Mouse (Mus musculus) hindbrain, embryonic 10.5 days (tissue): ENCODE measurements around the gene Pdzd3. TPM values are rescaled to one million over a fixed set of nuclear protein-coding genes. Genes with fewer than 3 reads are reported as not detected.
"Not testable (repeated sequence)": the region's sequence is repeated elsewhere in the genome, so short reads cannot be mapped to it uniquely, and the experiment has no call there.

Source experiments
- DNase-seq: peaks from one replicate; pipeline ENCODE4 v3.0.0-alpha.2; 2017; ENCODE audit warnings: low spot score
- H3K27ac ChIP-seq: fragments of 300-500 bp; sonication (generic); 2 replicates; pipeline ENCODE4 v1.5.1; 2016; ENCODE audit warnings: mild to moderate bottlenecking, moderate library complexity
- H3K27me3 ChIP-seq: fragments of 300-500 bp; sonication (generic); 2 replicates; pipeline ENCODE4 v1.6.1; 2016; ENCODE audit warnings: mild to moderate bottlenecking; ENCODE audit not compliant: poor library complexity, insufficient read depth, severe bottlenecking
- H3K36me3 ChIP-seq: fragments of 300-500 bp; sonication (generic); 2 replicates; pipeline ENCODE4 v1.6.1; 2016; ENCODE audit warnings: mild to moderate bottlenecking, moderate library complexity
- H3K4me1 ChIP-seq: fragments of 300-500 bp; sonication (generic); replicated peaks from 2 replicates; pipeline ENCODE4 v1.6.1; 2016; ENCODE audit warnings: mild to moderate bottlenecking
- H3K4me3 ChIP-seq: fragments of 300-500 bp; sonication (generic); 2 replicates; pipeline ENCODE4 v1.5.1; 2016; ENCODE audit warnings: mild to moderate bottlenecking, moderate library complexity
- H3K9me3 ChIP-seq: fragments of 300-500 bp; sonication (generic); 2 replicates; pipeline ENCODE4 v1.6.1; 2016; ENCODE audit warnings: mild to moderate bottlenecking, moderate library complexity
- WGBS: fragments of 180-500 bp; shearing (Covaris S2); methylation state at CpG from one replicate; pipeline ENCODE4 v1.1.7; 2016; 5-methylcytosine and 5-hydroxymethylcytosine counted together
- polyA plus RNA-seq: library from polyadenylated mRNA; unstranded; fragments of >200 nt; fragmentation: Nextera tagmentation; extraction: Ambion mirVana; gene quantifications from 2 replicates; pipeline ENCODE4 v1.2.1, GENCODE M21; 2016

The Pdzd3 gene
- 0.14 TPM in 1 of 2 replicates, not detected in the other for polyA plus RNA-seq

DNA sequence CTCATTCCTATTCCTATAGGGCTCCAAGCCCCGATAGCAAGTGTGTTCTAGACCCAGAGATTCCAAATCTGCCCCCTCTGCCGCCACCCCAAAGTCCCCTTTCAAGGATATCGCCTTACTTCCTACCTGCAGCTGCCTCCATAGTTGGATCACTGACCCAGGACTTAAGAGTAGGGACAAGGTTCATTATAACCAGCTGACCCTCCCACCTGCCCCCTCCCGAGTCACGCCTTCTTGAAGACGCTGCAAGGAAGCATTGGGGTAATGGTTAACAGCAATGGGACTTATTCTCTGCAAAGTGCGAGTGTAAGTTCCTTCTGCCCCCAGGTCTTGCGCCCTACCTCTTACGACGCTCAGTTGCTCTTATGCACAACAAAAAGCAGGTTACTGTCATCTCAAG, at the start of gene Pdzd3:
Pdzd3 (minus strand) TSS at position 158 of the 400 bp plus-strand sequence.
- H3K27ac ChIP-seq = peak within 1 kb of the TSS; percentile 18; the same call in 1 of the 2 replicates
- H3K36me3 ChIP-seq = no peaks in the 10 kb centered on the region
- WGBS = 78% methylated on average over 10 of the region's 10 CpGs
- H3K4me3 ChIP-seq = no peak within 1 kb of the TSS
- H3K9me3 ChIP-seq = no peaks in the 10 kb centered on the region
- peaks cover 16% of the 10 kb centered on the region; the same call in 1 of the 2 replicates for H3K27me3 ChIP-seq
- peaks cover 56% of the 10 kb centered on the region for H3K4me1 ChIP-seq
- no peak for DNase-seq

DNA sequence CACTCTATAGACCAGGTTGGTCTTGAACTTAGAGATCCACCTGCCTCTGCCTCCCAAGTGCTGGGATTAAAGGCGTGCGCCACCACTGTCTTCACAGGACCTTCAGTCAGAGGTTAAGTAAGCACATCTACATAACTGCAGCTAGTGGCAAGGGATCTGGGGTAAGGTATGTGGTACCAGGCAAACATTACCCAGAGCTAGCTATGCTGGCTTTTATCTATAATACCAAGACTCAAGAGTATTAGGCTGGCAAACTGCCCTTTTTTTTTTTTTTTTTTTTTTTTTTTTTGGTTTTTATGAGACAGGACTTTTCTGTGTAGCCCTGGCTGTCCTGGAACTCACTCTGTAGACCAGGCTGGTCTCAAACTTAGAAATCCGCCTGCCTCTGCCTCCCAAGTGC, 48.7 kb upstream of the Pdzd3 start:
- H3K4me1 ChIP-seq = peaks cover 17% of the 10 kb centered on the region
- not testable (repeated sequence) for DNase-seq, H3K4me3 ChIP-seq, H3K27me3 ChIP-seq, H3K9me3 ChIP-seq, H3K27ac ChIP-seq
- H3K36me3 ChIP-seq = peaks cover 80% of the 10 kb centered on the region
- 94% methylated on average over 3 of the region's 3 CpGs for WGBS

DNA sequence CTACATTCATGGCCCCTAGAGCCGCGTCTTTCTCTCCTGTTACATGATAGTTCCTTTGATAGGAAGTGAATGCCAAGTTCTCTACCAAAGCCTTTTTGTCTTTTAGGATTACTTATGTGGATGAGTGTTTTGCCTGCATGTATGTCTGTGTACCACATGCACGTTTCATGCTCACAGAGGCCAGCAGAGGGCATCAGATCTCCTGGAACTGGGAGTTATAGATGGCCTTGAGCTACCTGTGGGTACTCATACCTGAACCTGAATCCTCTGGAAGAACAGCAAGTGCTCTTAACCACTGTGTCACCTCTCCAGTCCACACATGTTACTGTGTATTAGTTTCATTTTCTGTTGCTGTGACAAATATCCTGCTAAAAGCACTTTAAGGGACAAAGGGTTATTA, 41.2 kb upstream of the Pdzd3 start:
- peaks cover 19% of the 10 kb centered on the region for H3K4me1 ChIP-seq
- peak; percentile 37 for DNase-seq
- H3K9me3 ChIP-seq = peaks cover 2% of the 10 kb centered on the region; the same call in 1 of the 2 replicates
- no peak overlapping the region for H3K27ac ChIP-seq
- peaks cover 31% of the 10 kb centered on the region for H3K27me3 ChIP-seq
- H3K4me3 ChIP-seq = no peak overlapping the region
- peaks cover 76% of the 10 kb centered on the region for H3K36me3 ChIP-seq
- 75% methylated on average over 3 of the region's 3 CpGs for WGBS

DNA sequence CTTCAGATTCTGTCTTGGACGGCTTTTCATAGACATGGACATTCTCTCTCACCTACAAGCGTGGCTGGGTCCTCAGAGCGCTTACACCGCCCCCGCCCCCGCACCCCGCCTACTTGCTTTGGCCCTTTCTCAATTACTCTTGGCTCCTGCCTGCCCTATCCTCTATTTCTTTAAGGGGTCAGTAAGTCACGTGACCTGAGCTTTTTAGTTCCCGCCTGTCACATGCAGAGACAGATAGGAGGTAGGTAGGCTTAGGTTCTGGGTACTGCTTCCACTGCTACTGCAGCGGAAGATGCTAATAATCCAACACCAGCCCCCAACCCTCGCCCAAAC, 37.7 kb upstream of the Pdzd3 start:
- WGBS = 6% methylated on average over 11 of the region's 11 CpGs
- peaks cover 55% of the 10 kb centered on the region for H3K27me3 ChIP-seq
- DNase-seq = peak; percentile 29
- peaks cover 42% of the 10 kb centered on the region for H3K36me3 ChIP-seq
- H3K4me1 ChIP-seq = peaks cover 35% of the 10 kb centered on the region
- H3K27ac ChIP-seq = peak overlapping the region; percentile 87; the same call in 1 of the 2 replicates
- H3K9me3 ChIP-seq = peaks cover 2% of the 10 kb centered on the region; the same call in 1 of the 2 replicates
- H3K4me3 ChIP-seq = peak overlapping the region; percentile 78

DNA sequence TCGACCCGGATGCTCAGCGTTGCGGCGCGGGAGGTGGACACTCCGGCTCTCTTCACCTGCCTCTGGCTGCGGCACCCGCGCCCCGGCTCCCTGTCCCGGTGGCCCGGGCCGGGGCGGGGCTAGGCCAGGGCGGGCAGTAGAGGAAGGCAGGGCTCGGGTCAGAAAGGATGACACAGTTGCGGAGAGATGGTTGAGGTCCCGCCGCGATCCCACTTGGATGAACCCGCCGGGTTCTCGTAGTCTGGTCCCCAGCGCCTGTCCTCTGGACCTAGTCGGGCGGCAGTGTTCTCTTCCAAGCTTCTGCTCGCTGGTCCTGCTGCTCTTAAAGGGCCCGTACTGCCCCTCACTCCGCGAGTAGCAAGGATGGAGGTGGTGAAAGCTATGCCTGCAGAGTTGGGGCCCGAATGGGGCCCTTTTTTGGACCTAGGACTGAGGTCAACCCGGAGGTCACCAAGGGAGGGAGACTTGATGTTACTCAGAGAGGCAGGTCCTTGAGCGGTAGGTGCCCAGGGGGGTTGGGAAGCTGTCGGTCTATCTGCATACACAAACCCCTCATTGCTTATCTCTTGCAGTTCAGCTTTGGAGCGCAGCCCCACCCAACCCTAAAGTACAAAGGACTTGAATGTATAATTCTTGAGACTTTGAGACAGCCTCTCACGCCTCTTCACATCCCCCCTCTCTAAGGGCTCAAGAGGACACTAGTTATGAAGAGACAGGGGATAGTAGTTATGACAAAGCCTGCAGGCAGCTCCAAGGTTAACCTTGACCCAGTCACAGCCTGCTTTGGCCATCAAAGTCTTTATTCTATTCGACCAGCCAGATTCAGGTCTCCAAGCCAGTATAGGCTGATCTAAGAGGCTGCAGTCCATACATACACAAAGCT, 37.0 kb upstream of the Pdzd3 start, which contains the start of gene Abcg4:
Abcg4 (minus strand) TSS at position 540 of the 883 bp plus-strand sequence.
- Histone ChIP-seq H3K9me3 (peaks cover 2% of the 10 kb centered on the region; the same call in 1 of the 2 replicates), H3K4me1 (peaks cover 35% of the 10 kb centered on the region), H3K4me3 (peak within 1 kb of the TSS; percentile 78), H3K27ac (peak within 1 kb of the TSS; percentile 87), H3K36me3 (peaks cover 36% of the 10 kb centered on the region), H3K27me3 (peaks cover 55% of the 10 kb centered on the region)
- peak; percentile 64 for DNase-seq
- WGBS = under 1% methylated on average over 38 of the region's 38 CpGs

DNA sequence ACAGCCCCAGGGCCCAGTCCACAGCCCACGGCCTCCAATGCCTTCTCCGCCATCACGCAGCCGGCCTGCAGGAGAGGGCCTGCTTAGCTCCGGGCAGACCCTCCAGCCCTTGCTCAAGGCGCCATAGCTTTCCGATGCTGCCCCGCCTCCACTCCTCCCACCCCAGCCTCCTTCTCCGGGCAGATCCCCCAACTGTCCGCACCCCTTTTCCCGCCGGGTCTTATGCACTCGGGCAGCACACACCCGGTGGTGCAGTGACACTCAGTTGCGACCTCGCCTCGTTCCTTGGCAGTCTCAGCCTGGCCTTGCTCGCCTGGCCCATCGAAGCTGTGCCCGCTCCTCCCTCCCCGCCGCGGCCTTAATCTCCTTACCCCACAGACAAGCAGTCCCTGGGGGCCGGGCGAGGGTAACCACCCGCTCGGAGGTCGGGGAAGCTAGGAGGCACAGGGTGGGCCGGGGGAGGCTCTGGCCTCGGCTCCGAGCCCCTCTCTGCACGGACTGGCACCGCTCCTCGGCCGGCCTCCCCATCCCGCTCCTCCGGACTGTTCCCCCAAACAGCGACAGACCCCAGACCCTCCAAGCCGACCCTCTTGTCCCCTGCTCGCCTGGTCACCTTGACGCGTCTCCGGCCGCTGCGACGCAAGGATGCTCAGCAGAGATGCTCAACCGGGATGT, 36.3 kb upstream of the Pdzd3 start:
- peaks cover 55% of the 10 kb centered on the region for H3K27me3 ChIP-seq
- peak; percentile 57 for DNase-seq
- H3K36me3 ChIP-seq = peaks cover 28% of the 10 kb centered on the region
- peak overlapping the region; percentile 87 for H3K27ac ChIP-seq
- peak overlapping the region; percentile 78 for H3K4me3 ChIP-seq
- H3K9me3 ChIP-seq = peaks cover 2% of the 10 kb centered on the region; the same call in 1 of the 2 replicates
- peaks cover 35% of the 10 kb centered on the region for H3K4me1 ChIP-seq
- WGBS = under 1% methylated on average over 47 of the region's 47 CpGs

DNA sequence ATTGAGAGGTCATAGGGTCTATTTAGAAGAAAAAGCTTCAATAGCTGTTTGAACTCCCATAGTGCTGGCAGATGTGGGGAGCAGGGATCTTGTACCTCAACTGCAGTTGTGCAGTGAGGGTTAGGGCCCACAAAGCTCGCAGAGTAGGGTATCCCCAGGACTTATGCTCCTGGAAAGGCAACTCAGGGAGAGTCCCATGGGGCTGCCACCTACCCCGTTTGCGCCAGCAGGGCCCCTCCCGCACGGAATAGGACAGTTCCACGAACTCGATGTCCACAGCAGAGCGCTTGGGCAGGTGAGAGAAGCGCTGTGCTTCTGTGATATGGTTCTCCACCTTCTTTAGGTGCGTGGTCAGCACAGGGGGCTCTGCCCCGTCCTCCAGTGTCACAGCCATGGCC, 35.7 kb upstream of the Pdzd3 start:
- H3K4me1 ChIP-seq = peaks cover 35% of the 10 kb centered on the region
- H3K4me3 ChIP-seq = peak overlapping the region; percentile 78
- no peak for DNase-seq
- H3K27ac ChIP-seq = peak overlapping the region; percentile 87
- H3K9me3 ChIP-seq = peaks cover 2% of the 10 kb centered on the region; the same call in 1 of the 2 replicates
- H3K27me3 ChIP-seq = peaks cover 55% of the 10 kb centered on the region
- peaks cover 23% of the 10 kb centered on the region for H3K36me3 ChIP-seq
- 8% methylated on average over 11 of the region's 11 CpGs for WGBS

DNA sequence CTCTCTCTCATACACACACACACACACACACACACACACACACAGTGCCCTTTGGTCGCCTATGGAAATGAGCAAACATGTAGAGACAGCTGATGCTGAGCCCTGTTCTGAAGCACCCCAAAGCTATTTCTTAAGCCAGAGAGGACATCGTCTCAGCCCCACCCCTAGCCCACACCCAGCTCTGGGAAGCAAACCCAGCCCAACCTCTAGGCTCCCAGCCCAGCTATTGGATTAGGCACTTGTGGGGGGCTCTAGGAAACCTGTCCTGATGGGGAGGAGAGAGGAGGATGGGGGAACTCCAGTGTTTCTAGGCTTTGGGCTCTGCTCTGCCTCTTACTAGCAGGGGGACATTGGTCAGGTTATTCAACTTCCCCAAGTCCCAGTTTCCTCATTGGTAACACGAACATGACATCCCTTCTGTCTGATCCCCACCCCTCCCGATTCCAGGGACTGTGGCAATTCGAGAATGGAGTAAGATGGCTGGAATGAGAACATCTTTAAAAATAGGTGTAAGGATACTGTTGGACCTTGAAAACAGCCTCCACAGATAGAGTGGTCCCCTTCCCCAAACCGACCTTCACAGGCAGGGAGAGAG, 35.1 kb upstream of the Pdzd3 start:
- WGBS = 5% methylated on average over 6 of the region's 6 CpGs
- Histone ChIP-seq H3K4me1 (peaks cover 35% of the 10 kb centered on the region), H3K4me3 (peak overlapping the region; percentile 78), H3K36me3 (peaks cover 17% of the 10 kb centered on the region), H3K9me3 (peaks cover 2% of the 10 kb centered on the region; the same call in 1 of the 2 replicates), H3K27me3 (peaks cover 55% of the 10 kb centered on the region), H3K27ac (peak overlapping the region; percentile 87; the same call in 1 of the 2 replicates)
- no peak for DNase-seq

DNA sequence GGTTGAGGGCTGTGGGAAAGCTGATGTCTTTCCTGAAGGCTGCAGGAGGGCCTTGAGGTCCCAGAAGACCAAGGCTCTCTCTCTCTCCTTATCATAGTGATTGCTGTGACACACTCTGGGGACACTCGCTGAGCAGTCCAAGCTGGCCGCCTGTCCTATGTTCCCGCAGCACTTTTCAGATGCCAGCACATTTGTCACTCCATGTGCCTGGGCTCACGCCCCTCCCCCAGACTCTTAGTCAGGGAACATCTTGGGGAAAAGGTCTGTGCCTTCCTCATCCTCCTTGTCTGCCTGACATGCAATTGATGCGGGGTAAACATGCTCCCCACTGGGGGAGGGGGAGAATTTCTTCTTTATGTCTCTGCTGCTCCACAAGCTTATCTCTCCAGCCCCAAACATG, 31.9 kb upstream of the Pdzd3 start:
- no peaks in the 10 kb centered on the region for H3K9me3 ChIP-seq
- no peak for DNase-seq
- WGBS = 73% methylated on average over 5 of the region's 5 CpGs
- H3K36me3 ChIP-seq = peaks cover 20% of the 10 kb centered on the region
- peaks cover 32% of the 10 kb centered on the region for H3K27me3 ChIP-seq
- H3K27ac ChIP-seq = no peak overlapping the region
- H3K4me1 ChIP-seq = peaks cover 23% of the 10 kb centered on the region
- H3K4me3 ChIP-seq = no peak overlapping the region

DNA sequence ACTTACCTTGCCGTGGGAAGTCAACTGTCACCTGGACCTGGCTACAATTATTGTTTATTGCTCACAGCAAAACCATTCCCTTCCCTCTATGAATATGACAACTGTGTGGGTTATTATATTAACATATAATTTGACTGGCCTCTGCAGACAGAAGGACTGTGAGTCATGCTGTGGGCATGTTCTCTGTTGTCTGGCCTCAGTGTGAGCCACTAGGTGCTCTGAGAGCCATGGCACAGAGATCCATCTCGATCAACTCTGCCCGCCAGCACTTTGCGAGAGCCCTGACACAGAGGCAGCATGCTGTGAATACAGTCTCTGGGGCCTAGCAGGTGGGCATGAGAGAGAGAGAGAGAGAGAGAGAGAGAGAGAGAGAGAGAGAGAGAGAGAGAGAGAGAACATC, 18.7 kb upstream of the Pdzd3 start:
- Histone ChIP-seq H3K27me3 (peaks cover 7% of the 10 kb centered on the region; the same call in 1 of the 2 replicates), H3K4me3 (no peak overlapping the region), H3K27ac (no peak overlapping the region), H3K9me3 (0 out of 2 replicates have a peak, but pooled peaks cover 2% of the 10 kb centered on the region), H3K36me3 (peaks cover 10% of the 10 kb centered on the region), H3K4me1 (peaks cover 19% of the 10 kb centered on the region)
- WGBS = 87% methylated on average over 4 of the region's 4 CpGs
- DNase-seq = no peak

DNA sequence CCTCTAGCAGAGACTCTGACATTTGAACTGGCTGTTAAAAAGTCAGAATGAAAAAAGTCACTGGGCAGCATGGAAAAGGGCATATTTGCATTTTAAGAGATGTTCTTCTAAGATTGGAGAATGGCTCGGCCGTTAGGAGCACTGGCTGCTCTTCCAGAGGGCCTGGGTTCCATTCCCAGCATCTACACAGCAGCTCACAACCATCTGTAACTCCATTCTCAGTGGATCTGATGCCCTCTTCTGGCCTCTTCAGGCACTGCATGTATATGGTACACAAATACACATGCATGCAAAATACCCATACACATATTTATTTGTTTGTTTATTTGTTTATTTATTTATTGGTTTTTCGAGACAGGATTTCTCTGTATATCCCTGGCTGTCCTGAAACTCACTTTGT, 17.8 kb upstream of the Pdzd3 start:
- no peak overlapping the region for H3K4me3 ChIP-seq
- H3K4me1 ChIP-seq = peaks cover 23% of the 10 kb centered on the region
- H3K9me3 ChIP-seq = 0 out of 2 replicates have a peak, but pooled peaks cover 2% of the 10 kb centered on the region
- peaks cover 2% of the 10 kb centered on the region; the same call in 1 of the 2 replicates for H3K36me3 ChIP-seq
- DNase-seq = no peak
- H3K27me3 ChIP-seq = peaks cover 7% of the 10 kb centered on the region; the same call in 1 of the 2 replicates
- 76% methylated on average over 3 of the region's 3 CpGs for WGBS
- H3K27ac ChIP-seq = no peak overlapping the region

DNA sequence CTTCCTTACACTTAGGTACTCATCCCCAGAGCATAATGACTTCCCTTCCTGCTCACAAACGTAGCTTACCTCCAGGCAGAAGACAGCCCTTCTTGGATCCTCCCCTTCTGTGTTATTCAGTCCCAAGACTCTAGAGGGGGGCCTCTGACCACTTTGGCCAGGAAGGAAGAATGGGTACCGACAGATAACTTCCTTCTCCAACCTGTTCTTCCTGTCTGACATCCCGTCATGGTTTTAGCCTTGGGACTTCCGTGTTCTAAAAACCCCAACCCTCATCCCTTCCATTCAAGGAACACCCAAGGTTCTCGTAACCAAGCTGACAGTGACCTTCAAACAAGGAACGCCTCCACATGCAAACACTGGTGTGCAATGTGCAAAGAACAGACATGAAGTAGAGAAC, 17.2 kb upstream of the Pdzd3 start, which contains the start of gene Nlrx1:
Nlrx1 (minus strand) TSS at position 168 of the 400 bp plus-strand sequence.
- Histone ChIP-seq H3K27ac (peak within 1 kb of the TSS; percentile 86), H3K27me3 (peaks cover 7% of the 10 kb centered on the region; the same call in 1 of the 2 replicates)
- WGBS = 76% methylated on average over 6 of the region's 6 CpGs

More for the DNA sequence above, 17.2 kb upstream of the Pdzd3 start, which contains the start of gene Nlrx1:
- Histone ChIP-seq H3K4me1 (peaks cover 23% of the 10 kb centered on the region), H3K9me3 (0 out of 2 replicates have a peak, but pooled peaks cover 2% of the 10 kb centered on the region), H3K4me3 (peak within 1 kb of the TSS; percentile 58), H3K36me3 (no peaks in the 10 kb centered on the region; the same call in 1 of the 2 replicates)
- no peak for DNase-seq
